Mouse (Mus musculus) c-Kit-positive CD71-positive TER-119-positive erythroid progenitor cells, embryonic 14.5 days (primary cell): ENCODE results near the gene Serpinb6a.

Source experiments
- DNase-seq: peaks from one replicate; pipeline ENCODE4 v3.0.0-alpha.2; 2013; ENCODE audit warnings: low spot score

The Serpinb6a gene

GRCm38 (mm10) chr13:34002058-34003006 lies at the start of gene Serpinb6a, which contains the start of gene Ripk1:
TSS of gene Serpinb6a (minus strand) at chr13:34002794.
TSS of gene Ripk1 (plus strand) at chr13:34002363.
- DNase-seq = peak; percentile 92

- no peak for DNase-seq
These were observed 49.1 kb upstream of the Serpinb6a start for GRCm38 (mm10) chr13:34051692-34052091.

DNA sequence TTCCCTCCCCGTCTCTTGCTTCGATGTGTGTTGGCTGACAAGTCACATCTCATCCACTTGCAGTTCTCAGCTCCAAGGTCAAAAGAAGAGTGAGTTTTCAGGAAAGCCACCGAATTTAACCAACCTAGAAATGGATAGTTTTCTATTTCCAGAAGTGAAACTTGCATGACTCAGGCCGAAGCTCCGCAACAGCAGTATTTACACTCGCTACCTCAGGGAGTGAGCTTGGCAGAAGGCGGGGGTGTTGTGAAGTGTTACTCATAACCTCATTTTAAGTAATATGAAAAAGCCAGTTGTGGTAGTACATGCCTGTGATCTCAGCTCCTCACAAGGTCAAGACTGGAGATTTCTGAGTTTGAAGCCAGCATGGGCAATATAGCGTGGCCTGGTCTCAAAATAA lies 47.9 kb upstream of the Serpinb6a start:
- no peak for DNase-seq

- no peak for DNase-seq
These were observed 44.9 kb upstream of the Serpinb6a start for GRCm38 (mm10) chr13:34047526-34047925.

- peak; percentile 67 for DNase-seq
These were observed 43.9 kb upstream of the Serpinb6a start for GRCm38 (mm10) chr13:34046421-34047012.

- DNase-seq = no peak
These were observed 43.1 kb upstream of the Serpinb6a start for GRCm38 (mm10) chr13:34045511-34046249.

DNA sequence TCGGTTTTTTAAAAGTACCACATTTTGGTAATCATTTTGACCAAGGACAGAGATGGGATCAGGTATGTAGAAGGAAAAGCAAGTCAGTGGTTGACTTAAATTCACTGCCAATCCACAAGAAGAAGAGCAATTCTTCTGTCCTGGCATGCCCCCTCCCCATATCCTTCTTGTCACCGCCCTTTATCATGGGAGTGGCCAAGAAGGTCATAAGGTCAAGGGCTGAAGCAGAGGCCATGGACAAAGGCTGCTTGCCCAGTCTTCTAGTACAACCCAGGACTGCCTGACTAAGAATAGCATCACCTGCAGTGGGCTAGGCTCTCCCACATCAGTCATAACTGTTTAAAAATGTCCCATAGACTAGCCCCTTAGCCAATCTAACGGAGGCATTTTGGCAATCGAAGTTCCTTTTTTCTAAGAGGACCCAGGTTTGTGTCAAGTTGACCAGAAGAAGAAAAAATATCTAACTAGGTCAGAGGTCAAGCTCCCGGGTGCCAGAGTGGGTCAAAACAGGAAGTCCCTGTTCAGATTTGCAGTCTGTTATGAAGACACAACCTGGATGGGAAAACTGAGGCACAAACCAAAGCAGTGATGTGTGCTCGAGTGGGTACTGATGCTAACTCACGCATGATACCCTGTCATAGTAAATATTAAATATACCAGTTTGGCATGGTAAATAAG lies 41.3 kb upstream of the Serpinb6a start:
- DNase-seq = no peak

DNA sequence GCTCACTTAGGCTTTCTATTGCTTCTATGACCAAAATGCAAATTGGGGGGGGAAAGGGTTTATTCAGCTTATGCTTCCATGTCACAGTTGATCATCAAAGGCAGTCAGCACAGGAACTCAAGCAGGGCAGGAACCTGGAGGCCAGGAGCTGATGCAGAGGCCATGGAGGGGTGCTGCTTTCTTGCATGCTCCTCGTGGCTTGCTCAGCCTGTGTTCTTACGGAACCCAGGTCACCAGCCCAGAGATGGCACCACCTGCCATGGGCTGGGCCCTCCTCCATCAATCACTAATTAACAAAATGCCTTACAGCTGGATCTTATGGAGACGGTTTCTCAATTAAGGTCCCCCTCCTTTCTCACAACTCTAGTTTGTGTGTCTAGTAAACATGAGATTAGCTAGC lies 37.5 kb upstream of the Serpinb6a start:
- no peak for DNase-seq

DNA sequence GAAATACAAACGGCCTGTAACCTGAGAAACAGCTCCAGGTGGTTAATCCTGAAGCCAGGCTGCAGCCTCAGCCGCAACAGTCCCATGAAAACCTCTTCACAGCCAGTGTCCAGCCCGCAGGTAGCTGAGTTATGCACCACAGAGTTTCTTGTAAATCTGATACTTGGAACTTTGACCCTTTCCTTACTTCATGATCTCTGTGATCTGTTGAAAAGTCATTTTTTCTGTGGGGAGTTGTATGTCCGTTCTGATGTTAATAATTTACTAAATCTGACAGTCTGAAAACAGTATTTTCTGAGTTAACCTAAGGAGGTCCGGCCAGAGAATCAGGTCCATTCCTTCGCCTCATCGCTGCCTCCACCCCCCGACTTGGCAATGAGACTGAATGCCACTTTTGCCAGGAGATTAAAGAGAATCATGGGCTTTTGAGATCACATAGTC lies 36.3 kb upstream of the Serpinb6a start:
- no peak for DNase-seq

DNA sequence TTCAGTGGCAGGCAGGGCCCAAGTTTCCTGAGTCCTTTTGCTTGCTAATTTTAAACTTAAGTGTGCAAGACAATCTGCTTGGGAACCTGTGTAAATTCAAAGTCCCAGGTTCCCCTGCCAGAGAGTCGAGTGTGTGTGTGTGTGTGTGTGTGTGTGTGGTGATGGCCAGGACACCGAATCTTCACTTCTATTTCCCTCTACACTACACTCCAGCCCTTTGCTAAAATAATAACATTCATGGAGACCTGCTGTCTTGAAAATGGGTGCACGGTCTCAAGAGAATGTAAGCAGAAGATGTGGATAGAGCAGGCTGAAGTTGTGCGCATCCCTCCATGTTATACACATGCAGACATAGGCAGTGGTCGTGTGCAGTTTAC lies 35.5 kb upstream of the Serpinb6a start:
- DNase-seq = peak; percentile 10

GRCm38 (mm10) chr13:34037172-34038055 lies 34.8 kb upstream of the Serpinb6a start, which contains the start of gene Bphl:
TSS of gene Bphl (plus strand) at chr13:34037597.
- DNase-seq = peak; percentile 91

- DNase-seq = no peak
These were observed 34.1 kb upstream of the Serpinb6a start for GRCm38 (mm10) chr13:34036726-34037125.

GRCm38 (mm10) chr13:34035424-34035823 lies 32.8 kb upstream of the Serpinb6a start:
- DNase-seq = no peak

- DNase-seq = no peak
These were observed 29.4 kb upstream of the Serpinb6a start for GRCm38 (mm10) chr13:34032041-34032440.

DNA sequence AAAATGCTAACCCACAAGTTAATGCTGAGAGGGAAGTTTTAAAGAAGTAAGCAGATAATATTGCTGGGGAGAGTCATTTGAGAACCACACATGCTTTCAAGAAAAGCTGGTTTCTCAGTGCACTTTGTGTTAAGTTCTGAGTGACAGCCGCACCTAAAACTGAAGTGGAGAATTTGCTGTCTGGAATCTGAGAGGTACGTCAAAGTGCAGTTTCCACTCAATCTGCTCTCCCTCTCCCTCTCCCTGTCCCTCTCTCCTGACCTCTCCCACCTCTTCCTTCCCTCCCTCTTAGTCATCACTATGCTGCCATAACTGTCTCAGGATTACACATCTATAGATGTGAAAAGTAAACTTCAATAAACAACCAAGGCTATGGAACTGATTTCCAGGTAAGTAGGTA lies 19.4 kb upstream of the Serpinb6a start:
- DNase-seq = no peak

GRCm38 (mm10) chr13:34018521-34018920 lies 15.9 kb upstream of the Serpinb6a start:
- no peak for DNase-seq

- no peak for DNase-seq
These were observed 14.5 kb upstream of the Serpinb6a start for GRCm38 (mm10) chr13:34016927-34017569.

DNA sequence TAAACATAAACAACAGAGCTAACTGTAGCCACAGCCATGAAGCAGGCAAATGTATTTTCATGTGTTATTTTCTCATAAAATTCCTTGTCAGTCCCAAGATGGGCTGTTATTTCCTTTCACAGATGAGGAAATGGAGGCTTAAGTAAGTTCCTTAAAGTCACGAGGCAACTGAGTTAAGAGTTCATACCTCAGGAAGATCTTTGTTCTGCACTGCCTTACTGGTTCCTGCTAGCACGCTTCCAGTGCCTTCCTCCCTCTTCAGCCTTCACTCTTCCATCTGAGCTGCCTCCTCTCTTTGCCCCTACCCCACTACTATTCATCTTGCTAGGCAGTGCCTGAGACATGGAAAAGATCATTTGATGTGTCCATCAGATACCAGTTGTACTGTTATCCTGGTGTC lies 4.6 kb upstream of the Serpinb6a start:
- DNase-seq = no peak

- DNase-seq = no peak
These were observed 464 bp upstream of the Serpinb6a start for GRCm38 (mm10) chr13:34003058-34003457.

GRCm38 (mm10) chr13:33995197-33995596 lies 7.4 kb downstream of the Serpinb6a start:
- DNase-seq = peak; percentile 73
